Mouse (Mus musculus) forebrain, embryonic 12.5 days (tissue): ENCODE measurements around the gene Ttll5. TPM values are rescaled to one million over a fixed set of nuclear protein-coding genes. Genes with fewer than 3 reads are reported as not detected.

ENCODE experiments used
- ATAC-seq: fragments of 200-750 bp; cut with Nextera tagmentation; 2 replicates; pipeline ENCODE4 v1.8.0; 2017; ENCODE audit warnings: moderate TSS enrichment; ENCODE audit not compliant: low FRiP score
- H3K27ac ChIP-seq: fragments of 300-500 bp; sonication (generic); 2 replicates; pipeline ENCODE4 v1.5.1; 2016; ENCODE audit warnings: mild to moderate bottlenecking
- H3K27me3 ChIP-seq: fragments of 300-500 bp; sonication (generic); 2 replicates; pipeline ENCODE4 v1.6.1; 2016; ENCODE audit warnings: mild to moderate bottlenecking
- H3K36me3 ChIP-seq: fragments of 300-500 bp; sonication (generic); replicated peaks from 2 replicates; pipeline ENCODE4 v1.6.1; 2016; ENCODE audit warnings: mild to moderate bottlenecking
- H3K4me1 ChIP-seq: fragments of 300-500 bp; sonication (generic); 2 replicates; pipeline ENCODE4 v1.6.1; 2016
- H3K4me2 ChIP-seq: fragments of 300-500 bp; sonication (generic); 2 replicates; pipeline ENCODE4 v1.6.1; 2016; ENCODE audit warnings: mild to moderate bottlenecking, moderate library complexity
- H3K4me3 ChIP-seq: fragments of 300-500 bp; sonication (generic); replicated peaks from 2 replicates; pipeline ENCODE4 v1.5.1; 2016; ENCODE audit warnings: mild to moderate bottlenecking
- H3K9ac ChIP-seq: fragments of 300-500 bp; sonication (generic); 2 replicates; pipeline ENCODE4 v1.6.1; 2016; ENCODE audit warnings: mild to moderate bottlenecking
- H3K9me3 ChIP-seq: fragments of 300-500 bp; sonication (generic); 2 replicates; pipeline ENCODE4 v1.6.1; 2016
- WGBS: fragments of 180-500 bp; shearing (Covaris S2); methylation state at CpG from one replicate; pipeline ENCODE4 v1.1.7; 2016; 5-methylcytosine and 5-hydroxymethylcytosine counted together
- polyA plus RNA-seq: library from polyadenylated mRNA; unstranded; fragments of >200 nt; fragmentation: Nextera tagmentation; extraction: Ambion mirVana; gene quantifications from 2 replicates; pipeline ENCODE4 v1.2.1, GENCODE M21; 2016

Ttll5 gene
- polyA plus RNA-seq, 1 experiment from 2014 or later, result 17.3 TPM

DNA sequence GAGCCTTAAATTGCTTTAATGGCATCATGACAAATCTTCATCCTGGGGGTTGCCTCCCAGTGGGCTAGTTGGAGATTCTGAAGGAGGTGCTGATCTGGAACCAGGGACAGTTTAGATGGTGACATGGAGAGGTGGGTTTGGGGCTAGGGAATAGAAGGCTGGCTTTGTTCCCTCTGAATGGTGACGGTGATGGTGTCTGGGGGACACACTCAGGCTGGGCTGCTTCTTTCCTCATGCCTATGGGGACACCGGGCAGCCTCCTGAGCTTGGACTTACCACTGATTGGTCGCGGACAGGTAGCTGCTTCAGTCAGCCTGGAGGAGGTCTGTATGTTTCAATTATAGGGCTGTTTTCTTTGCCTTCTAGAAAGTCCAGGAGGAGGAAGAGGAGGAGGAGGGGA lies 12.8 kb upstream of the Ttll5 start:
- WGBS, result 100% methylated on average over 4 of the region's 4 CpGs
- H3K27me3 ChIP-seq, result no peaks in the 10 kb centered on the region
- peaks cover 50% of the 10 kb centered on the region for H3K36me3 ChIP-seq
- no peak for ATAC-seq
- H3K4me1 ChIP-seq, result no peaks in the 10 kb centered on the region
- no peak overlapping the region for H3K4me3 ChIP-seq
- no peak overlapping the region for H3K9ac ChIP-seq
- H3K27ac ChIP-seq, result no peak overlapping the region
- H3K4me2 ChIP-seq, result no peak overlapping the region
- no peaks in the 10 kb centered on the region for H3K9me3 ChIP-seq

DNA sequence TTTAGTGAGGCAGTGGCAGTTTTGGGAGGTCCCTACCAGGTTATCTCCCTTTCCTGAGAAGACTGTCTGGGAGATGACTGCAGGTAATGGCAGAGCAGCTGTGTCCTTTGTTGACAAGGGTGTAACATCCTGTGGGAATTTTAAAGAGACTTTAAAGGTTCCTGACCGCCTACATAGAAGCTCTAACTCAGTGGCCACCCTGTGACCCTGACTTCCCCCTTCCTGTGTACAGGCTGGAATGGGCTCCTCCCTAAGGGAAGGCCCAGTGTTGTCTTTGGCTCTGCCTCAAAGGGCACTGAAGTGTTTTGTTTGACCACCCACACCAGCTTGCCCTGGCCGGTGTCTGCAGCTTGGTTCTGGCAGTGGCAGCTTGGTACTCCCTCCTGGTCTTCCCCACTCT lies 10.9 kb upstream of the Ttll5 start:
- no peak for ATAC-seq
- Histone ChIP-seq H3K27me3 (no peaks in the 10 kb centered on the region), H3K4me1 (0 out of 2 replicates have a peak, but pooled peaks cover under 1% of the 10 kb centered on the region), H3K4me2 (no peak overlapping the region), H3K9me3 (no peaks in the 10 kb centered on the region), H3K36me3 (peaks cover 59% of the 10 kb centered on the region), H3K27ac (no peak overlapping the region), H3K9ac (no peak overlapping the region), H3K4me3 (no peak overlapping the region)
- WGBS, result 82% methylated on average over 2 of the region's 2 CpGs

DNA sequence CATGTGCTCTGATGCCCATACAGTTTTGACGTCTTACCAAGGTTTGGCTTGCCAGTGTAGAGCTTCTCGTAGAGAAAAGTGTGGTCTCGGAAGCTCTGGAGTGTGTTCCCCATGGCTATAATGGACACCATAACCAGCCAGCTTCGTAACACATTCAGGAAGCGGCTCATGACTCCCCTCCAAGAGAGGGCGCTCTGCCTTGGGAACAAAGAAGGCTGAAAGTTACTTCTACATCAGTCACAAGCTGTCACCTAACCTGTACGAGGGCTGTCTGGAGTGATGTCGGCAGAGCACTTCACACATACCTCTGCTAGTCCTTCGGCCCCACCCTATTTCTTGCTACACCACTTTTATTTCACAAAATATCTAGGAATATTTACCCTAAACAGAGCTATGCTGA lies 2.4 kb upstream of the Ttll5 start:
- no peak for ATAC-seq
- Histone ChIP-seq H3K4me1 (peaks cover 18% of the 10 kb centered on the region), H3K4me3 (no peak overlapping the region), H3K27ac (no peak overlapping the region), H3K9me3 (no peaks in the 10 kb centered on the region), H3K4me2 (no peak overlapping the region), H3K9ac (no peak overlapping the region), H3K36me3 (peaks cover 29% of the 10 kb centered on the region), H3K27me3 (no peaks in the 10 kb centered on the region)
- WGBS, result 78% methylated on average over 9 of the region's 9 CpGs

DNA sequence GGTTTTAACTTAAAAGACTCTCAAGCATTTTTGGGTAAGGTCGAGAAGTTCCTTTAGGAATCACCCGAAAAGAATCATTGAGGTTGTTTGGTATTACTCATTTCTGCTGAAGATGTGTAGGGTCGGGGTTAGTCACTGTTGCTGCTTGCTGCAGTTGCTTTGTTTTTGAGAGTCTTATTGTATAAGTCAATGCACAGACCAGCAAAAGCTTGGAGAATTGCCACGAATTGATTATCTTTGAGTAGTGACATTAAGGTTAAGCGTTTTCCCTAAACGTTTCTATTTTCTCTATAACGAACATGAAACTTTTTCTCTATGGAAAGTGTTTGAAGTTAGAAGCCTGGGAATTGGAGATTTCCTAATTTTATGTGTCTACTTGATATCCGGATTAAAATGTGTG lies 902 bp downstream of the Ttll5 start:
- Histone ChIP-seq H3K9me3 (no peaks in the 10 kb centered on the region), H3K4me2 (peak overlapping the region; percentile 73), H3K9ac (peak overlapping the region; percentile 64), H3K4me3 (peak overlapping the region; percentile 74), H3K36me3 (peaks cover 15% of the 10 kb centered on the region), H3K4me1 (peaks cover 16% of the 10 kb centered on the region), H3K27ac (peak overlapping the region; percentile 98), H3K27me3 (no peaks in the 10 kb centered on the region)
- 12% methylated on average over 8 of the region's 8 CpGs for WGBS
- no peak for ATAC-seq

DNA sequence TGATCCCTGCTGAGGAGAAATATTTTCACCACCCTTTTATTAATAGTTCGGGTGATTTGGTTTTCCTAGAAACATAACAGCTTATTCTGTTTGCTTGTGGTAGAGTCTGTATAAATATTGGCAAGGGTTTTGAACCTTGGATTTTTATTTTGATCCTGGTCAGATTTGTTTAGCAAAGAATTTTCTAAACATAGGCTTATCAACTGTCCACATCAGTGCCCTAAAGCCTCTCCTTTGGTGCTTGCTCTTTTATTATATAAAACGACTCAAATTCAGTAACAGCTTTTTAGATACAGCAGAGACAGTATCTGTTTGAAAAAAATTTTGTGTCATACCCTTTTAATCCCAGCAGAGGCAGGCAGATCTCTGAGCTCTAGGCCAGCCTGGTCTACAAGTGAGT lies 1.4 kb downstream of the Ttll5 start:
- peak overlapping the region; percentile 74; the same call in 1 of the 2 replicates for H3K4me3 ChIP-seq
- peaks cover 12% of the 10 kb centered on the region for H3K36me3 ChIP-seq
- peaks cover 16% of the 10 kb centered on the region for H3K4me1 ChIP-seq

DNA sequence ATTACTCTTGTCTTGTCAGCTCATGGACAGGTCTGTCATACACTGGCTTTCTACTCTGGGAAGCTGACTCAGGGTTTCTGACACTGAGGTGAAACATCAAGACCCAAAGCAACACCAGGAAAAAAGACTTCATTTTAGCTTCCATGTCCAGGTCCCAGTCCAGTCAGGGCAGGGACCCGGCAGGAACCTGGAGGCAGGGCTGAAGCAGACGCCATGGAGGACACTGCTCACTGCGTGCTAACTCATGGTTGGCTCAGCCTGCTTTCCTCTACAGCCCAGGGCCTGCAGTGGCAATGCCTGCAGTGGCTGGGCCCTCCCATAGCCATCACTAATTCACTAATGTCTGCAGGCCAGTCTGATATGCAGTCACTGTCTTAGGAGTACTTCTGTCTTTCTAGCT lies 4.4 kb downstream of the Ttll5 start:
- Histone ChIP-seq H3K4me1 (peaks cover 4% of the 10 kb centered on the region), H3K27ac (no peak overlapping the region), H3K36me3 (peaks cover 16% of the 10 kb centered on the region), H3K4me2 (no peak overlapping the region), H3K4me3 (no peak overlapping the region), H3K9me3 (no peaks in the 10 kb centered on the region), H3K9ac (no peak overlapping the region), H3K27me3 (no peaks in the 10 kb centered on the region)
- no peak for ATAC-seq
- 93% methylated on average over 3 of the region's 3 CpGs for WGBS

More for the DNA sequence above, 1.4 kb downstream of the Ttll5 start:
- WGBS, result 75% methylated on average over 2 of the region's 2 CpGs
- no peak overlapping the region for H3K9ac ChIP-seq
- H3K27ac ChIP-seq, result no peak overlapping the region
- peak overlapping the region; percentile 73 for H3K4me2 ChIP-seq
- ATAC-seq, result no peak
- H3K9me3 ChIP-seq, result no peaks in the 10 kb centered on the region
- H3K27me3 ChIP-seq, result no peaks in the 10 kb centered on the region

DNA sequence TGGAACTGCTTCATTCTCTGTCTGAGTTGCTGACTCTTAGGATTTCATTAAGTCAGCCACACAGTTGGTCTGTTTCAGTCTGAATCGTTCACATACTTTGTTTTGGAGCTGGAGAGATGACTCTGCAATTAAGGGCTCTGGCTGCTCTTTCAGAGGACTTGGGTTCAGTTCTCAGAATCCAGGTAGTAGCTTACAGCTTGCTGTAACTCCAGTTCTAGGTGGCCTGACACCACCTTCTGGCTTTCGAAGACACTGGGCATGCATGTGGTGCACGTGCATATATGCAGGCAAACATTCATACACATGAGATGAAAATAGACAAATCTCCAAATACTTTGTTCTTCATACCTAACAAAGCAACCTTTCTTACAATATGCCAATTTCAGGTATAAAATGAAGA lies 5.4 kb downstream of the Ttll5 start:
- no peaks in the 10 kb centered on the region for H3K27me3 ChIP-seq
- no peak overlapping the region for H3K9ac ChIP-seq
- peaks cover 23% of the 10 kb centered on the region for H3K36me3 ChIP-seq
- H3K27ac ChIP-seq, result no peak overlapping the region
- peaks cover 2% of the 10 kb centered on the region; the same call in 1 of the 2 replicates for H3K4me1 ChIP-seq
- no peak overlapping the region for H3K4me3 ChIP-seq
- WGBS, result 93% methylated on average over 3 of the region's 3 CpGs
- no peaks in the 10 kb centered on the region for H3K9me3 ChIP-seq
- no peak overlapping the region for H3K4me2 ChIP-seq
- ATAC-seq, result no peak

DNA sequence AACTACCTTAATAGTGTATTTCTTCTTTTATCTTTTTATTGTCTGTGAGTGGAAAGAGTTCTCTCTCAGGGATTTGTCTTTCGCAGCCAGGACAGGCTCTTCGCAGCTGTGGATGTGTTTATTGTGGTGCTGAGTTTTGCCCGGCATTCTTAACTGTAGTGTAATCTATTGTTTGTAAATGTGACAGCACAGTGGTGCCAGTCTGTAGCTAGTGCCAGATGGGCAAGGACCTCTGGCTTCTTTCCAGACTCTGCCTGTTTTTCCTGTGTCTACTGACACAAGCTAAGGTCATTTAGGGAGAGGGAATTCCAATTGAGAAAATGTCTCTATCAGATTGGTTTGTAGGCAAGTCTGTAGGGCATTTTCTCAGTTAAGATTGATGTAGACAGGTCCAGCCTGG lies 6.2 kb downstream of the Ttll5 start:
- Histone ChIP-seq H3K36me3 (peaks cover 23% of the 10 kb centered on the region), H3K4me1 (no peaks in the 10 kb centered on the region), H3K27me3 (no peaks in the 10 kb centered on the region), H3K4me2 (no peak overlapping the region), H3K9me3 (no peaks in the 10 kb centered on the region), H3K4me3 (no peak overlapping the region), H3K9ac (no peak overlapping the region), H3K27ac (no peak overlapping the region)
- no peak for ATAC-seq
- 95% methylated on average over 3 of the region's 3 CpGs for WGBS

DNA sequence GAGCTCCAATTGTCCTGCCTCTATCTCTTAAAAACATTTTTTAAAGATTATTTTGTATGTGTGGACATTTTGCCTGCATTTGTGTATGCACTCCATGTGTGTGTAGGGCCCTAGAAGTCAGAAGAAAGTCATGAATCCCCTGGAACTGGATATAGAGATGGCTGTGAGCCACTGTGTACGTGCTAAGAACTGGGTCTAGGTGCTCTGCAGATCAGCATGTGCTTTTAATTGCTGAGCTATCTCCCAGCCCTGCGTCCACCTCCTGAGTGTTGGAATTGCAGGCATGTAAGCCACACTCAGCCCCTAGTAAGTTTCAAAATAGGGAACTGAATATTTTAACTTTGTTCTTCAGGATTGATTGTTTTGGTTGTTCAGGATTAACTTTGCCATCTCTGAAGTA lies 10.1 kb downstream of the Ttll5 start:
- H3K36me3 ChIP-seq, result peaks cover 19% of the 10 kb centered on the region
- H3K9ac ChIP-seq, result no peak overlapping the region
- no peaks in the 10 kb centered on the region for H3K4me1 ChIP-seq
- H3K4me2 ChIP-seq, result no peak overlapping the region
- ATAC-seq, result no peak
- no peaks in the 10 kb centered on the region for H3K9me3 ChIP-seq
- 84% methylated on average over 2 of the region's 2 CpGs for WGBS
- no peaks in the 10 kb centered on the region for H3K27me3 ChIP-seq
- H3K27ac ChIP-seq, result no peak overlapping the region
- H3K4me3 ChIP-seq, result no peak overlapping the region

DNA sequence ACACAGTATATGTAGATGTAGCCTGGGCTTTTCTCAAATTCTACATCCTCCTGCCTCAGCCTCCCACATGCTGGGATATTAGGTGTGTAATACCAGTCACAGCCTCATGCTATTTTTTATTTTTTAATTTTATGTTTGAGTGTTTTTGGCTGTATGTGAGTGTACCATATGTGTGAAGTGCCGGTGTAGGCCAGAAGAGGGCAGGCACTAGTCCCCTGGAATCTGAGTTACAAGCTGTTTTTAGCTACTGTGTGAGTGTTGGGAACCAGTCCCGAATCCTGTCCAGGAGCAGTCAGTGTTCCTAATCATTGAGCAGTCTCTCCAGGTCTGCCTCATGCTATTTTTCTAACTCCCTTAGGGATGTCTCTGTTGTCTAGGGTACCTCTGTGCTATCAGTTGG lies 13.3 kb downstream of the Ttll5 start:
- Histone ChIP-seq H3K9ac (no peak overlapping the region), H3K4me2 (no peak overlapping the region), H3K4me3 (no peak overlapping the region), H3K36me3 (0 out of 2 replicates have a peak, but pooled peaks cover 11% of the 10 kb centered on the region), H3K27me3 (no peaks in the 10 kb centered on the region), H3K27ac (no peak overlapping the region), H3K9me3 (no peaks in the 10 kb centered on the region), H3K4me1 (no peaks in the 10 kb centered on the region)
- 86% methylated on average over 2 of the region's 2 CpGs for WGBS
- no peak for ATAC-seq

DNA sequence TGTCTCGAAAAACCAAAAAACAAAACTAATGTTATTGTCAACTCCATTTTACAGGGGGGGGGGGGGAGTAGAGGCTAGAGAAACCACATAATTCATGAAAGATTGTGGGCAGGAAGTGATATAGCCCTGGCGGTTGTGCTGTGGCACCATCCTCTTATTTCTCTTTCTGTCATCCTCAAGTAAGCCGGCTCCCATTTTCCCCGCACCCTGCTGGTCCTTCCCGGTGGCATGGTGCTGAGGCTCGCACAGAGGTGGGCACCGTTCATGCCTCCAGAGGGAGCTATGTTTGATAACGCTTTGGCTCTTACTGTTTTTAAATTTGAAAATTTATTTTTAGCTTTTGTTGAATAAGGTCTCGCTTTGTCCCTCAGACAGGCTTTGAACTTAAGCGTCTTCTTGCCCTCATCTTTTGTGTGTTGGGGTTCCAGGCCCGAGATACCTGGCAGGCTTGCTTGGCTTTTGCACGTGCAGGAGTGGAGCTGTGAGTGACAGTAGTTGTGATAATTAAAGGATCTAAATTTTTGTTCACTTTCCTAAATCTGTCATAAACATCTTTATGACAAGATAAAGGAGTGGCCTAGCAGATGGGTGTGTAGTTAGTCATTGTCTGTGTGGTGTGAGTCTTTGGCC lies 15.0 kb downstream of the Ttll5 start:
- ATAC-seq, result no peak
- Histone ChIP-seq H3K4me2 (no peak overlapping the region), H3K4me3 (no peak overlapping the region), H3K27ac (no peak overlapping the region), H3K9ac (no peak overlapping the region), H3K36me3 (0 out of 2 replicates have a peak, but pooled peaks cover 3% of the 10 kb centered on the region), H3K9me3 (no peaks in the 10 kb centered on the region), H3K27me3 (no peaks in the 10 kb centered on the region), H3K4me1 (no peaks in the 10 kb centered on the region)
- 93% methylated on average over 12 of the region's 12 CpGs for WGBS

DNA sequence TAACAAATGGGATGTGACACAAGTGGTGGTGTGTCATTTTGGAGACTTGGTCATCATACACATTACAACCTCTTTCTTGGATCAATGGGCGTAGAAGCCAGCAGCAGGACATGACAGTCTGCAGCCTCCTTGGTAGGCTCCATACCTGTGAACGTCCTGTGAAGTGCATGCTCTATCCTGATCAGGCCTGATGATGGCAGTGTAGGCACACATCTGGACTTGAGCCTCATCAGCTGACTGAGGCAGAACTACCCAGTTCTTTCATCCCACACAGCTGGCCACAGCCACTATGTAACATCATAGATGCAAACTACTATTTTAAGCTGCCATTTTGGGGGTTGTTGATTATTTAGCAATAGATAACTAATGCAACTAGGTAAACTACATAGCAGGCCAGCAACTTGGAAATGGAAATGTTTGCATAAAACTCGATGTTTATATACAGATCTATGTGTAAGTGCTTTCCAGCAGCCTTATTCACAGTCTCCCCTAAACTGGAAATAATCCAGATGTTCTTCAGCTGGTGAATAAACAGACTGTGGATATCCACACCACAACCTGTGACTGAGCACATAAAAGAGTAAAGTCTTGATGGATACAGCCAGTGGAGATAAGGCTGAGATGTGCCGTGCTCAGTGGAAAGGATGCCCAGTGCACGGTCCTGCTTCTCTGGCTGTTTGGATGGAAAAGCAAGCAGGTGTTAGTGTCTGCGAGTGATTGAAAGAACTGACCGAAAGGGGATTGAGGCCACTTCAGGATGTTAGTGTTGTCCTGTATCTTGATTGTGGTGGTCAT lies 23.9 kb downstream of the Ttll5 start:
- WGBS, result 86% methylated on average over 7 of the region's 7 CpGs
- H3K27me3 ChIP-seq, result no peaks in the 10 kb centered on the region
- ATAC-seq, result no peak
- H3K4me2 ChIP-seq, result no peak overlapping the region
- no peak overlapping the region for H3K9ac ChIP-seq
- no peak overlapping the region for H3K27ac ChIP-seq
- no peaks in the 10 kb centered on the region for H3K4me1 ChIP-seq
- H3K9me3 ChIP-seq, result no peaks in the 10 kb centered on the region
- no peak overlapping the region for H3K4me3 ChIP-seq
- H3K36me3 ChIP-seq, result peaks cover 21% of the 10 kb centered on the region

DNA sequence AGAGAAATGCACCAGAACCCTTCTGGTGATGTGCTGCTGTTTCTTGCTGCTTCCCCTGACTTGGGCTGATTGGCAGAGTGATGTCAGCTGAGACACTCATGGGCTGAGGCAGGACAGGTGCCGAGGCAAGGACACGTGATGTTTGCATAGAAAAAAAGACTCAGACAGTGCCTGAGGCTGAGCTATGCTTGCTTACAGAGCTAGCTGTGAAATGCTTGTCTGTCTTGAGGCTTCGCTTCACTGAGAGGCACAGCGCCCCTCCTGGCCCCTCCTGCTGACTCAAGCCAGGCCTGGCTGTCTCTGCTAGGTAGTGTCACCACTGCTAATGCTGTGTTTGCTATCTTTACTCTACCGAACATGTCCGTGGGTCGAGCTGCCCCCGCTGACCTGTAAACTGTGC lies 26.2 kb downstream of the Ttll5 start:
- Histone ChIP-seq H3K4me1 (no peaks in the 10 kb centered on the region), H3K9ac (no peak overlapping the region), H3K27me3 (no peaks in the 10 kb centered on the region), H3K9me3 (no peaks in the 10 kb centered on the region), H3K27ac (no peak overlapping the region), H3K36me3 (peaks cover 27% of the 10 kb centered on the region), H3K4me2 (no peak overlapping the region), H3K4me3 (no peak overlapping the region)
- no peak for ATAC-seq
- WGBS, result 87% methylated on average over 8 of the region's 8 CpGs
